Mouse (Mus musculus): ENCODE data around the gene Brwd3. TPM values are rescaled to one million over a fixed set of nuclear protein-coding genes. Genes with fewer than 3 reads are reported as not detected.

Gene Brwd3
- polyA plus RNA-seq, 1 experiment from 2014 or later: 3.4 TPM

DNA sequence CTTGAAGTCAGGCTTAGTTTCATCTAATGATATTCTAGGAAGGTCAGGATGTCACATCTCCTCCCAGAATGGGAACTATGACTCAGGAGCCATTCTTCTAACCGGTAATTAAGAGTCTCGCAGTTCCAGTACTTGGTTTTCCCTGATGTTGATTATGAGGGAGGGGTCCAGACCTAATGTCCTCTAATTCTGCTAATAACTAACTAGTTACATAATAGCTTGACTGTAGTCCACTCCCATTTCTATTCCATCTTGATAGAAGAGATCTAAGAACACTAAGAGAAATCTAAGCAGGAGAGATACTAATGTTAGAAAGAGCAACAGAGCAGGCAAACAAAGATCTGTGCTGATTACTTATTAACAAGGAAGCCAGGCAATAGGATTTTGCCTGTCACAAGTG, 129.9 kb downstream of the Brwd3 start:
- Histone ChIP-seq H3K4me2 (ENCODE audit: low read length) (no peak overlapping the region), H3K27ac (ENCODE audit: low read depth) (no peak overlapping the region), H3K4me3 (ENCODE audit: low read depth, low read length) (no peak overlapping the region), H3K9ac (ENCODE audit: low read length) (no peak overlapping the region), H3K9me3 (ENCODE audit: control insufficient read depth, low read length) (no peaks in the 10 kb centered on the region), H3K36me3 (ENCODE audit: control insufficient read depth, insufficient read depth, low read length) (no peaks in the 10 kb centered on the region), H3K4me1 (replicated peaks; ENCODE audit: control insufficient read depth, insufficient read depth, low read length) (no peaks in the 10 kb centered on the region), H3K27me3 (replicated peaks; ENCODE audit: control insufficient read depth, insufficient read depth, low read length) (no peaks in the 10 kb centered on the region)
- ATAC-seq (replicated peaks; ENCODE audit: low FRiP score, low TSS enrichment, low read depth) (0 out of 2 replicates have a peak, but pooled peaks have one; percentile 12), DNase-seq (ENCODE audit: low spot score) (no peak)
- WGBS: 79% methylated on average over 2 of the region's 2 CpGs

Other genes with a start within 250 kb of the Brwd3 start
- gene Gm379, start 169.5 kb downstream of the Brwd3 start, polyA plus RNA-seq (2014; fragmentation: Nextera tagmentation; extraction: Ambion mirVana): not detected in 2 replicates
- gene Hmgn5, start 179.0 kb upstream of the Brwd3 start, polyA plus RNA-seq (2014; fragmentation: Nextera tagmentation; extraction: Ambion mirVana): 19.4 and 21.3 TPM in 2 replicates

All from intestine, embryonic 14.5 days (tissue).